Mouse (Mus musculus) bone marrow, adult 2 months (tissue): ENCODE data around the gene Pdcd4. TPM values are rescaled to one million over a fixed set of nuclear protein-coding genes. Genes with fewer than 3 reads are reported as not detected.
A peak's percentile ranks its signal among the peaks of the same experiment; 100 is the strongest.
"Not testable (repeated sequence)": the region's sequence is repeated elsewhere in the genome, so short reads cannot be mapped to it uniquely, and the experiment has no call there.

Experiments
- H3K27ac ChIP-seq: fragments of 200-500 bp; 2 replicates; pipeline ENCODE4 v1.5.1; 2012; ENCODE audit warnings: low read depth, mild to moderate bottlenecking, control low read depth, inconsistent platforms, low read length; ENCODE audit not compliant: control insufficient read depth, poor library complexity, insufficient read depth
- H3K4me1 ChIP-seq: fragments of 200-500 bp; 2 replicates; pipeline ENCODE4 v1.6.1; 2011; ENCODE audit warnings: low read length; ENCODE audit not compliant: control insufficient read depth, insufficient read depth
- H3K4me3 ChIP-seq: fragments of 200-500 bp; replicated peaks from 2 replicates; pipeline ENCODE3; 2011; ENCODE audit warnings: mild to moderate bottlenecking, low read depth, low read length, control low read depth; ENCODE audit not compliant: control insufficient read depth
- CTCF ChIP-seq: fragments of 200-500 bp; IDR thresholded peaks from 2 replicates; pipeline ENCODE4 v1.5.1; 2011; ENCODE audit warnings: low read length, control low read depth; ENCODE audit not compliant: control insufficient read depth, insufficient read depth
- POLR2A ChIP-seq: fragments of 200-500 bp; IDR thresholded peaks from 2 replicates; pipeline ENCODE4 v1.6.1; 2011; ENCODE audit warnings: low read depth, mild to moderate bottlenecking, control low read depth, low read length, borderline replicate concordance; ENCODE audit not compliant: control insufficient read depth
- WGBS: fragments of 180-500 bp; shearing (Covaris S2); methylation state at CpG from one replicate; pipeline ENCODE4 v1.1.7; 2018; 5-methylcytosine and 5-hydroxymethylcytosine counted together
- polyA plus RNA-seq: library from polyadenylated mRNA; stranded (reverse); fragments of >200 nt; gene quantifications from 2 replicates; pipeline ENCODE4 v1.2.4, GENCODE M21; 2011; ENCODE audit warnings: low replicate concordance; ENCODE audit not compliant: missing spikeins, insufficient read depth, insufficient read length

The Pdcd4 gene
- polyA plus RNA-seq, 1 experiment, result 49.6 TPM

- WGBS, result 73% methylated on average over 2 of the region's 2 CpGs
- Histone ChIP-seq H3K4me3 (no peak overlapping the region), H3K4me1 (no peaks in the 10 kb centered on the region; the same call in 1 of the 2 replicates), H3K27ac (no peak overlapping the region)
- TF ChIP-seq POLR2A (no peak), CTCF (no peak)
Measured at GRCm38 (mm10) chr19:53942342-53942741, 50.3 kb downstream of the Pdcd4 start.

GRCm38 (mm10) chr19:53943802-53944785 is 52.1 kb downstream of the Pdcd4 start, which contains the start of the genes Shoc2 and Bbip1:
Gene Shoc2 (plus strand): TSS chr19:53944306.
Gene Bbip1 (minus strand): TSS chr19:53944627.
- peak within 1 kb of the TSS; percentile 83 for H3K4me3 ChIP-seq
- no peaks in the 10 kb centered on the region; the same call in 1 of the 2 replicates for H3K4me1 ChIP-seq
- under 1% methylated on average over 62 of the region's 62 CpGs for WGBS
- TF ChIP-seq CTCF (no peak), POLR2A (peak; percentile 88)
- H3K27ac ChIP-seq, result peak within 1 kb of the TSS; percentile 98

GRCm38 (mm10) chr19:53944786-53945169 is 52.7 kb downstream of the Pdcd4 start:
- H3K4me1 ChIP-seq, result no peaks in the 10 kb centered on the region; the same call in 1 of the 2 replicates
- H3K4me3 ChIP-seq, result peak overlapping the region; percentile 83
- WGBS, result under 1% methylated on average over 36 of the region's 47 CpGs
- TF ChIP-seq CTCF (no peak), POLR2A (peak; percentile 68; the same call in 1 of the 2 replicates)
- H3K27ac ChIP-seq, result peak overlapping the region; percentile 96

GRCm38 (mm10) chr19:53945171-53946042 is 53.4 kb downstream of the Pdcd4 start:
- TF ChIP-seq POLR2A (peak; percentile 10; the same call in 1 of the 2 replicates), CTCF (no peak)

GRCm38 (mm10) chr19:53957513-53957912 is 65.5 kb downstream of the Pdcd4 start:
- TF ChIP-seq CTCF (no peak), POLR2A (no peak)
- WGBS, result 90% methylated on average over 2 of the region's 2 CpGs

More at GRCm38 (mm10) chr19:53945171-53946042, 53.4 kb downstream of the Pdcd4 start:
- Histone ChIP-seq H3K27ac (peak overlapping the region; percentile 96), H3K4me1 (no peaks in the 10 kb centered on the region; the same call in 1 of the 2 replicates), H3K4me3 (peak overlapping the region; percentile 83)
- 6% methylated on average over 69 of the region's 69 CpGs for WGBS

GRCm38 (mm10) chr19:53962511-53962910 is 70.5 kb downstream of the Pdcd4 start:
- no peak overlapping the region for H3K27ac ChIP-seq
- 85% methylated on average over 4 of the region's 4 CpGs for WGBS
- no peak overlapping the region for H3K4me3 ChIP-seq
- H3K4me1 ChIP-seq, result no peaks in the 10 kb centered on the region
- TF ChIP-seq CTCF (no peak), POLR2A (no peak)

More at GRCm38 (mm10) chr19:53957513-53957912, 65.5 kb downstream of the Pdcd4 start:
- Histone ChIP-seq H3K4me1 (no peaks in the 10 kb centered on the region), H3K4me3 (no peak overlapping the region), H3K27ac (no peak overlapping the region)

- not testable (repeated sequence) for H3K27ac ChIP-seq, H3K4me1 ChIP-seq, H3K4me3 ChIP-seq
- 86% methylated on average over 3 of the region's 3 CpGs for WGBS
Measured at GRCm38 (mm10) chr19:53964347-53964746, 72.3 kb downstream of the Pdcd4 start.

- Histone ChIP-seq H3K4me3 (no peak overlapping the region), H3K4me1 (no peaks in the 10 kb centered on the region), H3K27ac (peak overlapping the region; percentile 16)
- no peak for TF ChIP-seq POLR2A
- TF ChIP-seq CTCF, result no peak
- 58% methylated on average over 10 of the region's 10 CpGs for WGBS
Measured at GRCm38 (mm10) chr19:53964910-53965633, 73.0 kb downstream of the Pdcd4 start.
